Mouse (Mus musculus): ENCODE measurements around the gene Armh1.
A peak's percentile ranks its signal among the peaks of the same experiment; 100 is the strongest.

The Armh1 gene

GRCm38 (mm10) chr4:117225250-117225649, 26.7 kb downstream of the Armh1 start:
- Histone ChIP-seq H3K4me3 (replicated peaks; ENCODE audit: low read length) (no peak overlapping the region), H3K36me3 (ENCODE audit: insufficient read depth, low read length) (no peaks in the 10 kb centered on the region), H3K9me3 (ENCODE audit: low read length) (no peaks in the 10 kb centered on the region), H3K4me1 (replicated peaks; ENCODE audit: low read depth, low read length) (peaks cover 24% of the 10 kb centered on the region), H3K27me3 (ENCODE audit: insufficient read depth, low read length) (peaks cover 14% of the 10 kb centered on the region)
- no peak for TF ChIP-seq CTCF (conservative IDR thresholded peaks at IDR 0.05; ENCODE audit: low read length)

- H3K4me3 ChIP-seq (replicated peaks; ENCODE audit: low read length), result no peak overlapping the region
- peaks cover 16% of the 10 kb centered on the region for H3K4me1 ChIP-seq (replicated peaks; ENCODE audit: low read depth, low read length)
- no peaks in the 10 kb centered on the region for H3K36me3 ChIP-seq (ENCODE audit: insufficient read depth, low read length)
- H3K27me3 ChIP-seq (ENCODE audit: insufficient read depth, low read length), result peaks cover 7% of the 10 kb centered on the region
- TF ChIP-seq NANOG (IDR thresholded peaks at IDR 0.05; ENCODE audit: borderline replicate concordance, low read length), result no peak
- no peak for TF ChIP-seq CTCF (conservative IDR thresholded peaks at IDR 0.05; ENCODE audit: low read length)
- TF ChIP-seq POU5F1 (IDR thresholded peaks at IDR 0.05; ENCODE audit: borderline replicate concordance, low read length), result no peak
- H3K9me3 ChIP-seq (ENCODE audit: low read length), result no peaks in the 10 kb centered on the region
Observed at GRCm38 (mm10) chr4:117224122-117224521, 27.8 kb downstream of the Armh1 start.

- Histone ChIP-seq H3K4me1 (replicated peaks; ENCODE audit: low read depth, low read length) (peaks cover 18% of the 10 kb centered on the region), H3K27me3 (ENCODE audit: insufficient read depth, low read length) (peaks cover under 1% of the 10 kb centered on the region; the same call in 1 of the 2 replicates), H3K9me3 (ENCODE audit: low read length) (no peaks in the 10 kb centered on the region), H3K4me3 (replicated peaks; ENCODE audit: low read length) (no peak overlapping the region), H3K36me3 (ENCODE audit: insufficient read depth, low read length) (no peaks in the 10 kb centered on the region)
- TF ChIP-seq CTCF (conservative IDR thresholded peaks at IDR 0.05; ENCODE audit: low read length), result no peak
- TF ChIP-seq POU5F1 (IDR thresholded peaks at IDR 0.05; ENCODE audit: borderline replicate concordance, low read length), result no peak
- TF ChIP-seq NANOG (IDR thresholded peaks at IDR 0.05; ENCODE audit: borderline replicate concordance, low read length), result no peak
Observed at GRCm38 (mm10) chr4:117223001-117223400, 28.9 kb downstream of the Armh1 start.

GRCm38 (mm10) chr4:117221836-117222235, 30.1 kb downstream of the Armh1 start:
- Histone ChIP-seq H3K27me3 (ENCODE audit: insufficient read depth, low read length) (0 out of 2 replicates have a peak, but pooled peaks cover 3% of the 10 kb centered on the region), H3K4me3 (replicated peaks; ENCODE audit: low read length) (no peak overlapping the region), H3K36me3 (ENCODE audit: insufficient read depth, low read length) (no peaks in the 10 kb centered on the region), H3K9me3 (ENCODE audit: low read length) (no peaks in the 10 kb centered on the region), H3K4me1 (replicated peaks; ENCODE audit: low read depth, low read length) (peaks cover 18% of the 10 kb centered on the region)
- TF ChIP-seq NANOG (IDR thresholded peaks at IDR 0.05; ENCODE audit: borderline replicate concordance, low read length) (no peak), CTCF (conservative IDR thresholded peaks at IDR 0.05; ENCODE audit: low read length) (no peak), POU5F1 (IDR thresholded peaks at IDR 0.05; ENCODE audit: borderline replicate concordance, low read length) (no peak)

GRCm38 (mm10) chr4:117220741-117221515, 31.0 kb downstream of the Armh1 start:
- Histone ChIP-seq H3K4me1 (replicated peaks; ENCODE audit: low read depth, low read length) (peaks cover 18% of the 10 kb centered on the region), H3K9me3 (ENCODE audit: low read length) (no peaks in the 10 kb centered on the region), H3K36me3 (ENCODE audit: insufficient read depth, low read length) (no peaks in the 10 kb centered on the region), H3K4me3 (replicated peaks; ENCODE audit: low read length) (no peak overlapping the region), H3K27me3 (ENCODE audit: insufficient read depth, low read length) (0 out of 2 replicates have a peak, but pooled peaks cover 3% of the 10 kb centered on the region)
- TF ChIP-seq POU5F1 (IDR thresholded peaks at IDR 0.05; ENCODE audit: borderline replicate concordance, low read length), result no peak
- TF ChIP-seq CTCF (conservative IDR thresholded peaks at IDR 0.05; ENCODE audit: low read length), result no peak
- no peak for TF ChIP-seq NANOG (IDR thresholded peaks at IDR 0.05; ENCODE audit: borderline replicate concordance, low read length)

GRCm38 (mm10) chr4:117218517-117219219, 33.3 kb downstream of the Armh1 start:
- H3K4me3 ChIP-seq (replicated peaks; ENCODE audit: low read length), result no peak overlapping the region
- TF ChIP-seq POU5F1 (IDR thresholded peaks at IDR 0.05; ENCODE audit: borderline replicate concordance, low read length), result no peak
- no peak for TF ChIP-seq NANOG (IDR thresholded peaks at IDR 0.05; ENCODE audit: borderline replicate concordance, low read length)
- TF ChIP-seq CTCF (conservative IDR thresholded peaks at IDR 0.05; ENCODE audit: low read length), result peak; percentile 93
- no peaks in the 10 kb centered on the region for H3K36me3 ChIP-seq (ENCODE audit: insufficient read depth, low read length)
- peaks cover 6% of the 10 kb centered on the region; the same call in 1 of the 2 replicates for H3K27me3 ChIP-seq (ENCODE audit: insufficient read depth, low read length)
- no peaks in the 10 kb centered on the region for H3K9me3 ChIP-seq (ENCODE audit: low read length)
- H3K4me1 ChIP-seq (replicated peaks; ENCODE audit: low read depth, low read length), result peaks cover 17% of the 10 kb centered on the region

GRCm38 (mm10) chr4:117217029-117217428, 34.9 kb downstream of the Armh1 start:
- no peaks in the 10 kb centered on the region for H3K36me3 ChIP-seq (ENCODE audit: insufficient read depth, low read length)
- peaks cover 30% of the 10 kb centered on the region for H3K4me1 ChIP-seq (replicated peaks; ENCODE audit: low read depth, low read length)
- H3K27me3 ChIP-seq (ENCODE audit: insufficient read depth, low read length), result peaks cover 6% of the 10 kb centered on the region; the same call in 1 of the 2 replicates
- TF ChIP-seq POU5F1 (IDR thresholded peaks at IDR 0.05; ENCODE audit: borderline replicate concordance, low read length), result no peak
- no peak for TF ChIP-seq CTCF (conservative IDR thresholded peaks at IDR 0.05; ENCODE audit: low read length)
- no peak for TF ChIP-seq NANOG (IDR thresholded peaks at IDR 0.05; ENCODE audit: borderline replicate concordance, low read length)
- H3K4me3 ChIP-seq (replicated peaks; ENCODE audit: low read length), result no peak overlapping the region
- no peaks in the 10 kb centered on the region for H3K9me3 ChIP-seq (ENCODE audit: low read length)

- peaks cover 41% of the 10 kb centered on the region for H3K4me1 ChIP-seq (replicated peaks; ENCODE audit: low read depth, low read length)
- H3K4me3 ChIP-seq (replicated peaks; ENCODE audit: low read length), result peak overlapping the region; percentile 61
- H3K9me3 ChIP-seq (ENCODE audit: low read length), result no peaks in the 10 kb centered on the region
- H3K36me3 ChIP-seq (ENCODE audit: insufficient read depth, low read length), result no peaks in the 10 kb centered on the region
- no peak for TF ChIP-seq NANOG (IDR thresholded peaks at IDR 0.05; ENCODE audit: borderline replicate concordance, low read length)
- TF ChIP-seq POU5F1 (IDR thresholded peaks at IDR 0.05; ENCODE audit: borderline replicate concordance, low read length), result no peak
- TF ChIP-seq CTCF (conservative IDR thresholded peaks at IDR 0.05; ENCODE audit: low read length), result no peak
- peaks cover 6% of the 10 kb centered on the region; the same call in 1 of the 2 replicates for H3K27me3 ChIP-seq (ENCODE audit: insufficient read depth, low read length)
Observed at GRCm38 (mm10) chr4:117214250-117214649, 37.7 kb downstream of the Armh1 start.

Data from E14TG2a.4 (cell line).